Mouse (Mus musculus) heart, postnatal 0 days (tissue): ENCODE results near the gene Mroh3.

Source experiments
- CTCF ChIP-seq: IDR thresholded peaks from 2 replicates; pipeline ENCODE4 v1.5.1; 2016; ENCODE audit warnings: antibody characterized with exemption, control low read depth, low read depth
- EP300 ChIP-seq: IDR thresholded peaks from 2 replicates; pipeline ENCODE4 v1.6.1; 2016; ENCODE audit warnings: antibody characterized with exemption, low read depth

DNA sequence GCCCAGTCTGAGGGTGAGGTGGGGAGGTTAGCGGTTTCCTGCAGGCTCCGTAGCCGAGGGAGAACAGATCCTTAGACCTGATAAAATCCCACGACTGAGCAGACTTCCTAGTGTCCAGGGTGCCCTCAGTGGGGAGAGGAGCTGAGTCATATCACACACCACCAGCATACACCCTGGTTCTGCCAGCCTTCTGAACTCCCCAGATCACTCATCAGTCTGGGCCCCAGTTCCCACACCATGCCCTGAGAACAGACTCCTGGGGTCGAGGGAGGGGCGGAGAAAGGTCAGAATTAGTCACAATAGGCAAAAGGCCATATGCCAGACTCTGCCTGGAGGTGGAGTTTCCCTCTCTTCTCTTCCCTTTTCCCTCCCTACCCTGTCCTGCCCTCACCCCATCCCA lies 42.5 kb upstream of the Mroh3 start:
- TF ChIP-seq CTCF, result no peak
- TF ChIP-seq EP300, result no peak
